Mouse (Mus musculus): ENCODE measurements around the gene Klf1.

DNA sequence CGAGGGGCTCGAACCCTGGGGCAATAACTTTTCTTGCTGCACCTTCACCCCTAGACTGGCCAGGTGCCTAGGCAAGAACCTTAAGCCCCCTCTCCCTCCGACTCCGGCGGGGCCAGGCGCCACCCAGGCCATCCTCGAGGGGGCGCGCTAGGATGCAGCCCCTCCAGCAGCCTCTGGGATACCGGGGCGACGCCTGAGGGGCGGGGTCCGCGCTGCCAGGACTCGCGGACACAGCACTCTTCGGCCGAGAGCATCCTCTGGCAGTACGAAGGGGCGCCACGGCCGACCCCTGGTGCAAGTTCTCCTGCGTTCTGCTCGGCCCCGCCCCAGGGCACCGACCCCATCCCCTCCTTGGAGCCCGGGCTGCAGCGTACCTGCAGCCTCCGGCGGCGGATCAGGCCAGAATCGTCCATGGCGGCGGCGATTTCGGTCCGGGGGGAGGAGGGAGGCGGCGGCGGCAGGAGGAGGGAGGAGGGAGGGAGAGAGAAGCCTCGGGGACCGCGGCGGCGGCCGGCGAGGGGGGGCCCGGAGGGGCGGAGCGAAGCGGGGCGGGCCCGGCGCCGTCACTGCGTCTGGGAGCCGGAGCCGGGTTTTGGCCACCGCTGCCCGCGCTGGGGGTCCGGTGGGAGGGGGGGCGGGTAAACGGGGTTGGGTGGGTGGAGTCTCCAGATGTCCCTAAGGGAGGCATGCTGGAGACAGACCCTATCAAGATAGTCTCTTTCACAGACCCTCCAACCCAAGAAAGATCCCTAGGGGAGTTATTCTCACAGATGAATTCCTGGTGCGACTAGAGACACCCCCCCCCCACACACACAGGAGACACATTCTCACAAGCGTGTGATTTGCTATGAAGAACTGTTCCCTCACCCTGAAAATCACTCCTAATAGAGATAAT, 44.2 kb downstream of the Klf1 start:
- TF ChIP-seq CTCF (IDR thresholded peaks at IDR 0.05; ENCODE audit: low read depth): no peak
- TF ChIP-seq EP300 (IDR thresholded peaks at IDR 0.05; ENCODE audit: low read depth): no peak
